Mouse (Mus musculus) liver, embryonic 11.5 days (tissue): ENCODE results near the gene Slc6a13. TPM values are rescaled to one million over a fixed set of nuclear protein-coding genes. Genes with fewer than 3 reads are reported as not detected.

Source experiments
- ATAC-seq: fragments of 200-750 bp; cut with Nextera tagmentation; replicated peaks from 2 replicates; pipeline ENCODE4 v1.8.0; 2017; ENCODE audit warnings: moderate number of reproducible peaks, mild to moderate bottlenecking, moderate TSS enrichment, moderate library complexity; ENCODE audit not compliant: low FRiP score
- DNase-seq: peaks from one replicate; pipeline ENCODE4 v3.0.0-alpha.2; 2017; ENCODE audit warnings: low spot score
- H3K27ac ChIP-seq: fragments of 300-500 bp; sonication (generic); 2 replicates; pipeline ENCODE4 v1.5.1; 2014; ENCODE audit warnings: mild to moderate bottlenecking, low read depth, low read length, control low read depth
- H3K27me3 ChIP-seq: fragments of 300-500 bp; sonication (generic); replicated peaks from 2 replicates; pipeline ENCODE4 v1.6.1; 2014; ENCODE audit warnings: low read length, mixed read lengths; ENCODE audit not compliant: control insufficient read depth, insufficient read depth
- H3K36me3 ChIP-seq: fragments of 300-500 bp; sonication (generic); 2 replicates; pipeline ENCODE4 v1.6.1; 2014; ENCODE audit warnings: mild to moderate bottlenecking, low read length, moderate library complexity, mixed read lengths; ENCODE audit not compliant: control insufficient read depth, insufficient read depth
- H3K4me1 ChIP-seq: fragments of 300-500 bp; sonication (generic); replicated peaks from 2 replicates; pipeline ENCODE4 v1.6.1; 2014; ENCODE audit warnings: low read length, mixed read lengths; ENCODE audit not compliant: control insufficient read depth, insufficient read depth
- H3K4me2 ChIP-seq: fragments of 300-500 bp; sonication (generic); 2 replicates; pipeline ENCODE4 v1.6.1; 2014; ENCODE audit warnings: mild to moderate bottlenecking, control low read depth, moderate library complexity
- H3K4me3 ChIP-seq: fragments of 300-500 bp; sonication (generic); 2 replicates; pipeline ENCODE4 v1.5.1; 2014; ENCODE audit warnings: low read depth, low read length, control low read depth
- H3K9ac ChIP-seq: fragments of 300-500 bp; sonication (generic); 2 replicates; pipeline ENCODE4 v1.6.1; 2014; ENCODE audit warnings: low read depth, low read length, control low read depth
- H3K9me3 ChIP-seq: fragments of 300-500 bp; sonication (generic); 2 replicates; pipeline ENCODE4 v1.6.1; 2016; ENCODE audit warnings: low read length, inconsistent platforms, mixed read lengths; ENCODE audit not compliant: control insufficient read depth
- WGBS: fragments of 180-500 bp; shearing (Covaris S2); extraction: QIAGEN DNeasy Blood & Tissue Kit; methylation state at CpG from one replicate; pipeline ENCODE4 v1.1.7; 2014; 5-methylcytosine and 5-hydroxymethylcytosine counted together
- polyA plus RNA-seq: library from polyadenylated mRNA; unstranded; fragments of >200 nt; fragmentation: Nextera tagmentation; extraction: Ambion mirVana; gene quantifications from 2 replicates; pipeline ENCODE4 v1.2.1, GENCODE M21; 2014

Gene Slc6a13
- polyA plus RNA-seq, 1 experiment from 2014 or later: 17.6 TPM

- H3K9me3 ChIP-seq: no peaks in the 10 kb centered on the region
- no peaks in the 10 kb centered on the region for H3K36me3 ChIP-seq
- no peak for DNase-seq
- peaks cover 6% of the 10 kb centered on the region; the same call in 1 of the 2 replicates for H3K4me1 ChIP-seq
- no peak overlapping the region for H3K4me2 ChIP-seq
- no peak for ATAC-seq
- H3K4me3 ChIP-seq: no peak overlapping the region
- no peak overlapping the region for H3K27ac ChIP-seq
- H3K27me3 ChIP-seq: no peaks in the 10 kb centered on the region
- H3K9ac ChIP-seq: no peak overlapping the region
- 80% methylated on average over 9 of the region's 9 CpGs for WGBS
Measured at GRCm38 (mm10) chr6:121335841-121336240, 35.8 kb downstream of the Slc6a13 start.

GRCm38 (mm10) chr6:121336558-121336957 lies 36.5 kb downstream of the Slc6a13 start:
- Histone ChIP-seq H3K27me3 (no peaks in the 10 kb centered on the region), H3K4me2 (peak overlapping the region; percentile 42), H3K27ac (no peak overlapping the region), H3K36me3 (no peaks in the 10 kb centered on the region), H3K9me3 (no peaks in the 10 kb centered on the region), H3K4me3 (peak overlapping the region; percentile 30), H3K9ac (peak overlapping the region; percentile 21; the same call in 1 of the 2 replicates), H3K4me1 (peaks cover 6% of the 10 kb centered on the region; the same call in 1 of the 2 replicates)
- ATAC-seq: peak; percentile 60
- 30% methylated on average over 8 of the region's 8 CpGs for WGBS
- peak; percentile 49 for DNase-seq

GRCm38 (mm10) chr6:121337229-121337628 lies 37.2 kb downstream of the Slc6a13 start:
- H3K4me2 ChIP-seq: peak overlapping the region; percentile 42
- H3K4me3 ChIP-seq: no peak overlapping the region; the same call in 1 of the 2 replicates
- H3K27me3 ChIP-seq: no peaks in the 10 kb centered on the region
- no peak overlapping the region for H3K27ac ChIP-seq
- no peaks in the 10 kb centered on the region for H3K36me3 ChIP-seq
- peaks cover 6% of the 10 kb centered on the region; the same call in 1 of the 2 replicates for H3K4me1 ChIP-seq
- no peak overlapping the region for H3K9ac ChIP-seq
- no peak for ATAC-seq
- 87% methylated on average over 9 of the region's 9 CpGs for WGBS
- no peak for DNase-seq
- H3K9me3 ChIP-seq: no peaks in the 10 kb centered on the region

GRCm38 (mm10) chr6:121337770-121338518 lies 37.9 kb downstream of the Slc6a13 start:
- Histone ChIP-seq H3K36me3 (no peaks in the 10 kb centered on the region), H3K27me3 (no peaks in the 10 kb centered on the region), H3K9ac (no peak overlapping the region), H3K9me3 (no peaks in the 10 kb centered on the region), H3K4me1 (peaks cover 6% of the 10 kb centered on the region; the same call in 1 of the 2 replicates), H3K27ac (no peak overlapping the region), H3K4me3 (no peak overlapping the region), H3K4me2 (no peak overlapping the region)
- DNase-seq: peak; percentile 73
- ATAC-seq: peak; percentile 61
- WGBS: 26% methylated on average over 3 of the region's 3 CpGs

GRCm38 (mm10) chr6:121338519-121338896 lies 38.5 kb downstream of the Slc6a13 start:
- Histone ChIP-seq H3K27ac (no peak overlapping the region), H3K4me2 (no peak overlapping the region), H3K4me3 (no peak overlapping the region), H3K9ac (no peak overlapping the region), H3K27me3 (0 out of 2 replicates have a peak, but pooled peaks cover 3% of the 10 kb centered on the region), H3K4me1 (peaks cover 6% of the 10 kb centered on the region; the same call in 1 of the 2 replicates), H3K9me3 (no peaks in the 10 kb centered on the region), H3K36me3 (no peaks in the 10 kb centered on the region)
- 57% methylated on average over 4 of the region's 4 CpGs for WGBS
- ATAC-seq: no peak
- no peak for DNase-seq

GRCm38 (mm10) chr6:121341650-121342049 lies 41.6 kb downstream of the Slc6a13 start:
- 57% methylated on average over 6 of the region's 6 CpGs for WGBS
- Histone ChIP-seq H3K9ac (no peak overlapping the region), H3K9me3 (no peaks in the 10 kb centered on the region), H3K4me3 (no peak overlapping the region), H3K27ac (no peak overlapping the region), H3K36me3 (no peaks in the 10 kb centered on the region), H3K4me2 (no peak overlapping the region), H3K4me1 (peaks cover 2% of the 10 kb centered on the region; the same call in 1 of the 2 replicates), H3K27me3 (0 out of 2 replicates have a peak, but pooled peaks cover 3% of the 10 kb centered on the region)
- no peak for DNase-seq
- no peak for ATAC-seq

GRCm38 (mm10) chr6:121343026-121343770 lies 43.2 kb downstream of the Slc6a13 start, which contains the start of gene Slc6a12:
Slc6a12 (plus strand) TSS chr6:121343076.
- H3K4me1 ChIP-seq: no peaks in the 10 kb centered on the region; the same call in 1 of the 2 replicates
- WGBS: 65% methylated on average over 15 of the region's 15 CpGs
- no peaks in the 10 kb centered on the region for H3K9me3 ChIP-seq
- H3K27me3 ChIP-seq: 0 out of 2 replicates have a peak, but pooled peaks cover 3% of the 10 kb centered on the region
- ATAC-seq (no peak), DNase-seq (no peak)
- H3K4me2 ChIP-seq: no peak within 1 kb of the TSS
- no peaks in the 10 kb centered on the region for H3K36me3 ChIP-seq
- H3K4me3 ChIP-seq: no peak within 1 kb of the TSS
- H3K9ac ChIP-seq: no peak within 1 kb of the TSS
- no peak within 1 kb of the TSS for H3K27ac ChIP-seq

- WGBS: 58% methylated on average over 6 of the region's 6 CpGs
- H3K27me3 ChIP-seq: 0 out of 2 replicates have a peak, but pooled peaks cover 3% of the 10 kb centered on the region
- DNase-seq (no peak), ATAC-seq (no peak)
- H3K9ac ChIP-seq: no peak overlapping the region
- no peak overlapping the region for H3K27ac ChIP-seq
- no peaks in the 10 kb centered on the region; the same call in 1 of the 2 replicates for H3K4me1 ChIP-seq
- no peaks in the 10 kb centered on the region for H3K9me3 ChIP-seq
- H3K36me3 ChIP-seq: no peaks in the 10 kb centered on the region
- no peak overlapping the region for H3K4me2 ChIP-seq
- H3K4me3 ChIP-seq: no peak overlapping the region
Measured at GRCm38 (mm10) chr6:121343771-121344123, 43.7 kb downstream of the Slc6a13 start.
